Mouse (Mus musculus): ENCODE data around the gene Slc26a1. TPM values are rescaled to one million over a fixed set of nuclear protein-coding genes. Genes with fewer than 3 reads are reported as not detected.

Gene Slc26a1
- polyA plus RNA-seq, 1 experiment = not detected

GRCm38 (mm10) chr5:108658611-108659010 lies 16.8 kb downstream of the Slc26a1 start:
- Histone ChIP-seq H3K27ac (ENCODE audit: insufficient read depth, low read depth, low read length) (peak overlapping the region; percentile 92), H3K36me3 (ENCODE audit: control insufficient read depth, insufficient read depth, low read length) (peaks cover 44% of the 10 kb centered on the region), H3K4me3 (ENCODE audit: low read depth, low read length) (peak overlapping the region; percentile 57), H3K27me3 (ENCODE audit: control insufficient read depth, insufficient read depth, low read length) (no peaks in the 10 kb centered on the region), H3K4me1 (ENCODE audit: control insufficient read depth, insufficient read depth, insufficient read length, low read length) (peaks cover 23% of the 10 kb centered on the region)
- 90% methylated on average over 1 of the region's 1 CpGs for WGBS
- TF ChIP-seq CTCF (IDR thresholded peaks at IDR 0.05; ENCODE audit: extremely low read depth, insufficient read length, insufficient replicate concordance, low read depth, low read length) = no peak
- no peak for TF ChIP-seq POLR2A (IDR thresholded peaks at IDR 0.05; ENCODE audit: low read depth, low read length)

- WGBS = 81% methylated on average over 5 of the region's 5 CpGs
- TF ChIP-seq CTCF (IDR thresholded peaks at IDR 0.05; ENCODE audit: extremely low read depth, insufficient read length, insufficient replicate concordance, low read depth, low read length) (no peak), POLR2A (IDR thresholded peaks at IDR 0.05; ENCODE audit: low read depth, low read length) (no peak)
Observed at GRCm38 (mm10) chr5:108657406-108657805, 18.0 kb downstream of the Slc26a1 start.

GRCm38 (mm10) chr5:108655891-108656650 lies 19.3 kb downstream of the Slc26a1 start:
- WGBS = 95% methylated on average over 15 of the region's 15 CpGs
- TF ChIP-seq POLR2A (IDR thresholded peaks at IDR 0.05; ENCODE audit: low read depth, low read length) (no peak), CTCF (IDR thresholded peaks at IDR 0.05; ENCODE audit: extremely low read depth, insufficient read length, insufficient replicate concordance, low read depth, low read length) (no peak)
- Histone ChIP-seq H3K4me1 (ENCODE audit: control insufficient read depth, insufficient read depth, insufficient read length, low read length) (peaks cover 23% of the 10 kb centered on the region), H3K27me3 (ENCODE audit: control insufficient read depth, insufficient read depth, low read length) (no peaks in the 10 kb centered on the region), H3K27ac (ENCODE audit: insufficient read depth, low read depth, low read length) (no peak overlapping the region), H3K4me3 (ENCODE audit: low read depth, low read length) (no peak overlapping the region), H3K36me3 (ENCODE audit: control insufficient read depth, insufficient read depth, low read length) (peaks cover 68% of the 10 kb centered on the region)

More at GRCm38 (mm10) chr5:108657406-108657805, 18.0 kb downstream of the Slc26a1 start:
- no peak overlapping the region for H3K27ac ChIP-seq (ENCODE audit: insufficient read depth, low read depth, low read length)
- peaks cover 56% of the 10 kb centered on the region for H3K36me3 ChIP-seq (ENCODE audit: control insufficient read depth, insufficient read depth, low read length)
- H3K4me1 ChIP-seq (ENCODE audit: control insufficient read depth, insufficient read depth, insufficient read length, low read length) = peaks cover 23% of the 10 kb centered on the region
- H3K4me3 ChIP-seq (ENCODE audit: low read depth, low read length) = no peak overlapping the region
- H3K27me3 ChIP-seq (ENCODE audit: control insufficient read depth, insufficient read depth, low read length) = no peaks in the 10 kb centered on the region

GRCm38 (mm10) chr5:108655381-108655780 lies 20.0 kb downstream of the Slc26a1 start:
- WGBS = 97% methylated on average over 9 of the region's 9 CpGs
- TF ChIP-seq CTCF (IDR thresholded peaks at IDR 0.05; ENCODE audit: extremely low read depth, insufficient read length, insufficient replicate concordance, low read depth, low read length) (no peak), POLR2A (IDR thresholded peaks at IDR 0.05; ENCODE audit: low read depth, low read length) (no peak)
- Histone ChIP-seq H3K27me3 (ENCODE audit: control insufficient read depth, insufficient read depth, low read length) (no peaks in the 10 kb centered on the region), H3K36me3 (ENCODE audit: control insufficient read depth, insufficient read depth, low read length) (peaks cover 73% of the 10 kb centered on the region), H3K4me1 (ENCODE audit: control insufficient read depth, insufficient read depth, insufficient read length, low read length) (peaks cover 23% of the 10 kb centered on the region), H3K27ac (ENCODE audit: insufficient read depth, low read depth, low read length) (no peak overlapping the region), H3K4me3 (ENCODE audit: low read depth, low read length) (no peak overlapping the region)

- peaks cover 81% of the 10 kb centered on the region for H3K36me3 ChIP-seq (ENCODE audit: control insufficient read depth, insufficient read depth, low read length)
- WGBS = 62% methylated on average over 10 of the region's 10 CpGs
- H3K27ac ChIP-seq (ENCODE audit: insufficient read depth, low read depth, low read length) = peak overlapping the region; percentile 56
- H3K4me3 ChIP-seq (ENCODE audit: low read depth, low read length) = no peak overlapping the region
- peaks cover 21% of the 10 kb centered on the region; the same call in 1 of the 2 replicates for H3K4me1 ChIP-seq (ENCODE audit: control insufficient read depth, insufficient read depth, insufficient read length, low read length)
- TF ChIP-seq POLR2A (IDR thresholded peaks at IDR 0.05; ENCODE audit: low read depth, low read length) = no peak
- no peak for TF ChIP-seq CTCF (IDR thresholded peaks at IDR 0.05; ENCODE audit: extremely low read depth, insufficient read length, insufficient replicate concordance, low read depth, low read length)
- no peaks in the 10 kb centered on the region for H3K27me3 ChIP-seq (ENCODE audit: control insufficient read depth, insufficient read depth, low read length)
Observed at GRCm38 (mm10) chr5:108654444-108654990, 20.9 kb downstream of the Slc26a1 start.

GRCm38 (mm10) chr5:108653341-108653740 lies 22.0 kb downstream of the Slc26a1 start:
- peaks cover 92% of the 10 kb centered on the region for H3K36me3 ChIP-seq (ENCODE audit: control insufficient read depth, insufficient read depth, low read length)
- WGBS = 95% methylated on average over 6 of the region's 6 CpGs
- TF ChIP-seq CTCF (IDR thresholded peaks at IDR 0.05; ENCODE audit: extremely low read depth, insufficient read length, insufficient replicate concordance, low read depth, low read length) (no peak), POLR2A (IDR thresholded peaks at IDR 0.05; ENCODE audit: low read depth, low read length) (no peak)
- H3K27ac ChIP-seq (ENCODE audit: insufficient read depth, low read depth, low read length) = no peak overlapping the region
- H3K4me1 ChIP-seq (ENCODE audit: control insufficient read depth, insufficient read depth, insufficient read length, low read length) = peaks cover 17% of the 10 kb centered on the region; the same call in 1 of the 2 replicates
- H3K4me3 ChIP-seq (ENCODE audit: low read depth, low read length) = no peak overlapping the region
- H3K27me3 ChIP-seq (ENCODE audit: control insufficient read depth, insufficient read depth, low read length) = no peaks in the 10 kb centered on the region

GRCm38 (mm10) chr5:108651823-108652222 lies 23.5 kb downstream of the Slc26a1 start:
- no peaks in the 10 kb centered on the region for H3K27me3 ChIP-seq (ENCODE audit: control insufficient read depth, insufficient read depth, low read length)
- 58% methylated on average over 1 of the region's 1 CpGs for WGBS
- H3K36me3 ChIP-seq (ENCODE audit: control insufficient read depth, insufficient read depth, low read length) = peaks cover 92% of the 10 kb centered on the region
- H3K4me3 ChIP-seq (ENCODE audit: low read depth, low read length) = no peak overlapping the region
- peaks cover 12% of the 10 kb centered on the region; the same call in 1 of the 2 replicates for H3K4me1 ChIP-seq (ENCODE audit: control insufficient read depth, insufficient read depth, insufficient read length, low read length)
- TF ChIP-seq POLR2A (IDR thresholded peaks at IDR 0.05; ENCODE audit: low read depth, low read length) = no peak
- peak; percentile 59; the same call in 1 of the 2 replicates for TF ChIP-seq CTCF (IDR thresholded peaks at IDR 0.05; ENCODE audit: extremely low read depth, insufficient read length, insufficient replicate concordance, low read depth, low read length)
- H3K27ac ChIP-seq (ENCODE audit: insufficient read depth, low read depth, low read length) = no peak overlapping the region

Measured in small intestine, adult 2 months (tissue).